Mouse (Mus musculus) thymus, adult 18-20 months (tissue): ENCODE data around the gene Pdx1.

Experiments
- DNase-seq, 2 experiments: peaks; one replicate each; pipeline ENCODE4 v3.0.0; 2022; ENCODE audit warnings: mixed read lengths in 2 of 2

The Pdx1 gene

DNA sequence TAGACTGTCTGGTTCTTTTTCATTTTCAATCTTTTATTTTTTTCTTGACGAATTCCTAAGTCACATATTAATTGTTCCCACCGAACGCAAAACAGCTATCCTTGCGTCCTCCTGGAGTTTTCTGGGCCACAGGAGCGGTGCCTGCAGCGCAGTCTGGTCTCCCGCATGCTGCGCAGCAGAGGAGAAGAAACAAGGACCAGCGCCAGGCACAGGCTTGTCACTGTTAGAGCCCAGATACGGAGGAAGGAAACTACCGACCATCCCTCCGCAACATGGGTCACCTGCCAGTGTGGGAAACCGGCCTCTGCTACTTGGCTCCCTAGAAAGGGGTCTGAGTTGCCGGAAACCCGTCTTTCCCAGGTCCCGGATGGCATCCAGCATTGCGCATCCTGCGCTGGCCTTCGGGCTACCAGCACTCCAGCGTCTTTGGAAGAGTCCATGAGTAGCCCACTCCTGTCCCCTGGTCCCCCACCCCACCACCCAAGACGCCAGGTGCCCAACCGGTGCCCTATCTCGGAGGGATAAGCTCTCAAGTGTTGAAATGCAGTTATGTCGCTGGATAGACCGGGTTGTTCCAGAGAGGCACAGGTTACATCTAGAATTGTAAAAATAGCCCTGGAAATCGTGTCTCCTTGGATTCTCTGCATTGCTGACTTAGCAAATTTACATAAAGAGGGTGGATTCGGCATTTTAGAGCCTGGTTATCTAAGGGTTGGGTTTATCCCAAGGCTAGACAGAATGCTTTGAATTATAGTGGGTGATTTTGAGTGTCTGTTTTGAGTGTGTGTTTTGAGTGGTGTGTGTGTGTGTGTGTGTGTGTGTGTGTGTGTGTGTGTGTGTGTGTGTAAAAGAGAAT, 43.3 kb downstream of the Pdx1 start:
- DNase-seq = no peak

DNA sequence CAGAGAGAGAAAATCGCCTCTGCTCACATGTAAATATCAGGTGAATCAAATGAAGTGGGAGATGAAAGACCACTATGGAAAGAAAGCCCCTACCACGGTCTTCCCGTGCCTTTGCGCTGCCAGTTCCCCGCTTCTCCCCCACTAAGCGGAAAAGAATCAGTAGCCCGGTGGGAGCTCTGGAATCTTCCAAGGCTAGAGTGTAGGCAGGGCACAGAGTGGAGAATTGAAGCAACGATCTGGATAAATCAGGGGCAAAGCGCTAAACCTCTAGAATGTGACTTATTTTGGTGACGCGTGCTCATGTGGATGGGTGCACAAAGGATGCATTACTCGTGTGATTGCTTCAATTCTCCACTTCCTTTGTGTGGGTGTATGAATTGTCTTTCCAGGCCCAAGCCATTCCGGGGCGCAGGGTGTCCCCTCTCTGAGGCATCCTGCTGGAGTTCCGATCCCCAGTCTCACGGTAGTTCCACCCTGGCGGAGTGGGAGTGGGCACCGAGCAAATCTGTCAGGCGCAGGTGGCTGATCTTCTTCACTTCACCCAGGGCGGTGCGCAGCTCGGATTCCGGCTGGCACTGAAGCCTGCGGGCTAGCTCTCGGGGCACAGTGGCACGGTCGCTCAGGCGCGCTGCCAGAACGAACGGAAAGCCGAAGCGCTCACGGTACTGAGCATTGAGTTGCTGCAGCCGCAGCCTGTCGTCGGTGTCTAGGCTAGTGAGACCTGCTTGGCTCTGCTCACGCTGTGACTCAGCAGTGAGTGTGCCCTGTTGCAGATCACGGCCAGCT, 45.1 kb downstream of the Pdx1 start:
- DNase-seq = no peak

DNA sequence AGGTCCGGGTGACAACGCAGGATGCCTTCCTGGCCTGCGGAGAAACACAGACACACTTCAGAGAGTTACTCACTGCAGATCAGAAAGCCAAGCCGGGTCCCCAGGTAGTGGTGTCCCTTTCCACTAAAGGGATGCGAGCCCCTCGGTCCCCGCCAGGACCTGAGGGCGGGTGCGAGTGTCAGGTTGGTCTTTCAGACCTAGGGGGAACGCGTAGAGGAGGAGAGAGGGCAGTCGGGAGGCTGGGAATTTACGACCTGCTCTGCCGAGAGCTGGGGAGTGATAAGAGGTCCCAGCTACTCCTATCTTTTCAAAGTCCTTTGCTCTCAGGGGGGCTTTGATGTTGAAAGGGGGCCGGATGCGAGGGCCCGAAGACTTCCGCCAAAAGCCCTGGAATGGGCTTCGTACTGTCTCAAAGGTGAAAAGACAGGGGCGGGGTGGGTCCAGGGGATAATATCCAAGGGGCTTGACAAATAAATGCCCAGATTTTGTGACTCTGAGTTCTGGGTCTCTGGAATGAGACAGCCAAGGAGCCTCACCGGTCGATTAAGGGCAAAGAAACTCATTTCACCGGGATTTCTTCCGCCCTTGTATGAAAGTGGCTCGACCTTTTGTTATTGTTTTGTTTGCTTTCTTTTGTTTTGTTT, 45.8 kb downstream of the Pdx1 start:
- no peak for DNase-seq

DNA sequence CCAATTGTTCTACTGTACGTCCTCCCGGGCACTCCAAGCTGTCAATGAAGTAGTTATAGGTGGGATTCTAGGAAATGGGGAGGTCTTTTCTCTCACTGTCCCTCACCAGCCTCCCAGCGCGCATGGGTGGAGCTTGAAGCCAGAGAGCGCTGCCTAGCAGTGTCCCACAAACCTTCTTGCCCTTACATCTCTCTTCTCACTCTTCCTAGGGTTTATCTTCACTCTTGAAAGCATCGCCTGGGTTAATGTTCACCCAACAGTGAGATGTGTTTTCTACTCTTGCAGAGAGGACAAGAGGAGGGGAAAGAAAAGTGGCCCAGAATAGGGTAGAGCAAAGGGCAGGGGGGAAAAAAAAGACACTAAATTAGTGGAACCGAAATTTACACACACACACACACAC, 47.6 kb downstream of the Pdx1 start:
- no peak for DNase-seq

DNA sequence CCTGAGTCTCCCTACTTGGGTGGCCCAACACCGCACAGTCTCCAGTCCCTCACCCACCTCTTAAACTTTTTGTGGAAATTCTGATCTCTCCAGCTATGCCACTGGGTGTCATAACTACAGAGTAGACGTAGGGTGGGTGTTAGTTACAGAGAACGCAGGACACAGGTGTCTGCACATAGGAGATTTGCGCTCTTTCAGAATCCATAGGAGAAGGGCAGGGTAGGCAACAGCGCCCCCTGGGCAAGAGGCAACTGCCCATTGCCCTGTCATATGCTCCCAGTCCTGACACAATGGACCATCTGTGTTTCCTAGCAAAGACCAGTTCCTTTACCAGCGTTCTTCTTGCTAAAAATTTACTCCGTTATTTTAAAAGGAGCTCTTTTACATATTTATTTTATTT, 48.2 kb downstream of the Pdx1 start:
- DNase-seq = no peak

DNA sequence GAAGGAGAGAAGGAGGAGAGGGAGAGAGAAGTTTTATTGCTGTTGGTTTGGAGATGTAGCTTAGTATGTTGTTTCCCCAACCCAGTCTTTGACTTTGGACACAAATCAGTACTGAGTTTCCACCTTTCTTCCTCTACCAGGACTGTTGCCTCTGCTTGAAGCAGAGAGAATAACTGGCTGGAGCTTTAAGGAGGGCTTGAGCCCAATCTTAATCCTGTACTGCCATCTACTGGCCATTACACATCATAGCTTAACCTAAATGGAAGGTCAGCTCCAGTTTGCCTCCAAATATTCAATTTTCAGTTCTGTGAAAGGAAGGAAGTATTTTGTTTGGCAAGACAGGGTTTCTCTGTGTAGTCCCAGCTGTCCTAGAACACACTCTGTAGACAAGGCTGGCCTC, 49.9 kb downstream of the Pdx1 start:
- no peak for DNase-seq

DNA sequence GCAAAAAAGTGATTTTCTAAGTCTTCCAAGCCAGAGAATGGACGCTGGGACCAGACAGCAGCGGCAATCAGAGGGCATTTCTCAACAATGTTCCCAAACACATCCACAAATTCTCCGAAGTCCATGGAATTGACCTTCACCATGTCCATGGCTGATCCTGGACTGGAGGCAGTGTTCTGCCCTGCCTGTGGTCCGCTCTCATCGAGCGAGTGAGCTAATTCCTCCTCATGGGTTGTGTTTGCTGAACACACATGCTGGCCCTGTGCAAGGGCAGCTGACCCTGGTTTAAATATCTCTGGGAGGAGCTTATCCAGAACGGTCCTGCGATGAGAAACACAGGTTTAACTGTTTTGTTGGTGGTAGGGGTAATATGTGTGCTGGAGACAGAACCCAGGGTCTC, 52.4 kb downstream of the Pdx1 start, which contains the start of gene Urad:
Gene Urad (minus strand): TSS at position 258 of the 400 bp plus-strand sequence.
- DNase-seq = no peak

DNA sequence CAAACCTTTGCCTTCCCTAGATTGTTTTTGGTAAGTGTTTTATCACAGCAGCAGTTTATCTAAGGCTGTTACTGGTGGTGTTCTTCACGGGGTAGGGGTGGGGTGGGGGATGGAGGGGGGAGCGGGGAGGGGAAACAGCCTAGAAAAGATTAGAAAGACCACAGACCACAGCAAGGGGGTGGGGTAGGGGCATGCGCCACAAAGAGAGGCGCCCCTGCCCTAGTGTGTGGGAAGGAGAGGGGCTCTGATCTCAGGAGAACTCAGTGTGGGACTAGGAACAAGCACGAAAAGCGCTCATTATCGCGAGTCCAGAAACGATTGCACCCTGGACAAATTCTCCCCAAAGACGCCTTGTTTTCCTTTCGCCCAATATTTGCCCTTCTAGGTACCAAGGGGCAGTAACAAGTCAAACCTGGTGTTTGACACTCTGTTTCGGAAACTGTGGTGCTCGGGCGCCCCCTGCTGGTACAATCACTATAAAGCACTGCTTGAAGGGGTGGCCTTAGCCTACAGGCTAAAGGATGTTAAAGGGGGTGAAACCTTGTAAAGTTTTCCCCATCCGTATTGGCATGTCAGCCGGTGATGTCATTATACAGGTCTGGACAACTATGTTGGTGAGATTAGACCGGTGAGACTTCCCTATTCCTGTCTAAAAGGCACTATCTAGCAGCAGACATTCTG, 53.6 kb downstream of the Pdx1 start:
- DNase-seq = peak; percentile 60 to 69
